8 mouse cellular contexts compared by ENCODE assay signal in the genomic region with DNA sequence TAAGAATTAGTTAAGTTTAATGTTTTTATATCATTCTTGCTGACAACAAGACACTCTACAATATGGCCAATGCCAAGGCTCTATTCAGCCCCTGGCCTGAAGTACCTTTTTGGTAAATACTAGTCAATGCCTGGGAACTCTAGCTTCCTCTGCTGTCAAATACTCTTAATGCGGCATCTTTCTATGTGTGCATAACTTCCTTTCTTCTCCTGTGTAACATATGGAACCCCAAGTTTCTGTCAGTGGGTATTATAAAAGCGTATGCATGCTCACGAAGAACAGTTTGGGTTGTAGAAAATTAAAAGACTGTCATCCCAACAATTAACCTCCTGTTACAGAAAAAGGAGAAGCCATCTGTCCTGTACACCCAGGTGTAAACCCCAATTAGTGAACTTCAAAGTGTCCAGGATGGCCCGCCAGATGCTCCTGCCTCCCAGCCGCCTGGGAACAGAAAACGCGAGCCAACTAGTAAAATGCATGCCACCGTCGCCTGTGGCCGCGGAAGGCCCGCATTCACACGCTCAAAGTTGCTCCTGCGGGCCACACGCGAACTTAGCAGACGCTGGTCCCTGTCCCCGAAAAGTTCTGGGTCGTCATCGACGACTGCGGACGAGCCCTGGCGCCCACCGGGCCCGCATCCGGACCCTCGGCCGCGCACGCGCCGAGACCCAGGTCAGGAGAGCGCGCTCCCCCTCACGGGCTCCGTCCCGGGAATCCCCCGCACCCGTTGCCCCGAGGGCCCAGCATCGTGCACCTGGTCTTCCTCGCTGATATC. TPM values are rescaled to one million over a fixed set of nuclear protein-coding genes. Genes with fewer than 3 reads are reported as not detected.
DNase-seq lines count a peak whose midpoint lies in the region; ATAC-seq and TF ChIP-seq lines count a peak whose summit lies in the region.

No protein-coding gene starts in this region.

- POLR2A ChIA-PET in Patski (lab: Charles Lee) = interaction anchor here (0.6 kb wide), 1 partner anchor 44 kb away, joined by 5 read pairs; no protein-coding TSS in a partner anchor

- H3K4me3 ChIP-seq in kidney, embryonic 15.5 days (replicated peaks) = peak overlapping the region; percentile 93
- peak overlapping the region; percentile 81 for H3K4me3 ChIP-seq in macrophage (ENCODE audit: inconsistent target)

- peaks cover 25% of the 10 kb centered on the region for H3K36me3 ChIP-seq in kidney, embryonic 15.5 days
- peaks cover 24% of the 10 kb centered on the region for H3K36me3 ChIP-seq in macrophage (ENCODE audit: inconsistent target)

- H3K9me3 ChIP-seq in kidney, embryonic 15.5 days (replicated peaks) = no peaks in the 10 kb centered on the region

- TF ChIP-seq CTCF in Patski (IDR thresholded peaks at IDR 0.05) = no peak

- peak overlapping the region; percentile 85 for H3K27ac ChIP-seq in kidney, embryonic 15.5 days
- 0 out of 2 replicates have a peak overlapping the region, but pooled peaks have one; percentile 37 for H3K27ac ChIP-seq in macrophage

- CTCF ChIA-PET in Patski (lab: Charles Lee) = interaction anchor here (2.3 kb wide), 1 partner anchor 17 kb away, joined by 6 read pairs; no protein-coding TSS in a partner anchor

- peaks cover 51% of the 10 kb centered on the region for H3K79me2 ChIP-seq in macrophage (ENCODE audit: inconsistent target)

- peaks cover 27% of the 10 kb centered on the region for H3K4me1 ChIP-seq in kidney, embryonic 15.5 days

- in situ Hi-C loops in Patski (cut with MboI; ENCODE audit: low pct_unique_long_range_greater_than_20kb) = no loop called here

- H3K27me3 ChIP-seq in kidney, embryonic 15.5 days = no peaks in the 10 kb centered on the region
- no peaks in the 10 kb centered on the region for H3K27me3 ChIP-seq in Patski

- peak overlapping the region; percentile 92 for H3K9ac ChIP-seq in kidney, embryonic 15.5 days

- peak; percentile 84 for ATAC-seq in kidney, embryonic 15.5 days (replicated peaks; ENCODE audit: low FRiP score)
- peak; percentile 61 for ATAC-seq in Patski
- peak; percentile 73; the same call in 1 of the 2 replicates for ATAC-seq in granulocyte monocyte progenitor cell, adult 5-6 weeks (replicated peaks; ENCODE audit: poor library complexity, severe bottlenecking)

- WGBS in kidney, embryonic 15.5 days = under 1% methylated on average over 43 of the region's 43 CpGs
- WGBS in macrophage (ENCODE audit: missing documents) = 0% methylated on average over 43 of the region's 43 CpGs

- H3K4me2 ChIP-seq in kidney, embryonic 15.5 days = peak overlapping the region; percentile 61

- no peak for DNase-seq in kidney, postnatal 36 days
- no peak for DNase-seq in Patski (ENCODE audit: low read depth, low spot score)
- DNase-seq in left cerebral cortex, adult 9 months (ENCODE audit: low spot score in 2 of 2) = no peak
- no peak for DNase-seq in right cerebral cortex, postnatal 14 days
- DNase-seq in urinary bladder, postnatal 4 days (ENCODE audit: low spot score in 2 of 2) = no peak

RNA-seq across cellular contexts. Expression of a gene that starts 0.5 kb away (rescaled TPM):
- polyA plus RNA-seq in kidney, embryonic 15.5 days (2015; fragmentation: Nextera tagmentation; extraction: Ambion mirVana) = 338 and 372 TPM in 2 replicates
- 235 TPM for polyA plus RNA-seq in Patski (2021)
- total RNA-seq in granulocyte monocyte progenitor cell, adult 5-6 weeks (2014; fragmentation: Nextera tagmentation) = 256 and 295 TPM in 2 replicates
- total RNA-seq in granulocyte monocyte progenitor cell, adult 5-6 weeks (2017) = 256 and 317 TPM in 2 replicates
- 10 to 100 TPM; 15.3 to 54.1 (median 33.2) TPM for total RNA-seq in macrophage (2018; cell fraction: chromatin; rRNA removed)
- total RNA-seq in macrophage (2018; cell fraction: cytosol; rRNA removed) = 100 to 1,000 TPM in 10 of 26 experiments, 10 to 100 TPM in 16; 73.3 to 113 (median 95.0) TPM
- total RNA-seq in macrophage (2018; cell fraction: nucleus; rRNA removed) = 10 to 100 TPM; 16.3 to 58.5 (median 30.7) TPM
- 99.0 to 127 TPM (median 124 TPM) in 3 replicates for polyA plus RNA-seq in macrophage (2018)
